Comparison of ENCODE assay signal across 7 mouse cellular contexts in genomic region chr15:18818185-18818973, GRCm38 (mm10). TPM values are rescaled to one million over a fixed set of nuclear protein-coding genes. Genes with fewer than 3 reads are reported as not detected.
A peak's percentile ranks its signal among the peaks of the same experiment; 100 is the strongest.
DNase-seq lines count a peak whose midpoint lies in the region; ATAC-seq lines count a peak whose summit lies in the region.

Gene Cdh10, plus strand, starts transcription at chr15:18818947.

- peak within 1 kb of the TSS; percentile 77 for H3K27ac ChIP-seq in neural tube, embryonic 13.5 days (replicated peaks)

- intact Hi-C loops in left cerebral cortex, postnatal 25 days (cut with DNase I): loop anchor here (5.0 to 10.0 kb wide), 5 partner anchors 71 to 1724 kb away; no protein-coding TSS in a partner anchor

- H3K4me3 ChIP-seq in neural tube, embryonic 13.5 days: peak within 1 kb of the TSS; percentile 46

- WGBS in neural tube, embryonic 13.5 days: under 1% methylated on average over 24 of the region's 24 CpGs

- no peaks in the 10 kb centered on the region for H3K9me3 ChIP-seq in neural tube, embryonic 13.5 days

- H3K36me3 ChIP-seq in neural tube, embryonic 13.5 days: no peaks in the 10 kb centered on the region

- H3K4me2 ChIP-seq in neural tube, embryonic 13.5 days: peak within 1 kb of the TSS; percentile 58

- peak within 1 kb of the TSS; percentile 68 for H3K9ac ChIP-seq in neural tube, embryonic 13.5 days

- peak; percentile 95 for ATAC-seq in neural tube, embryonic 13.5 days (ENCODE audit: low read depth)

- H3K27me3 ChIP-seq in neural tube, embryonic 13.5 days: no peaks in the 10 kb centered on the region

- peaks cover 13% of the 10 kb centered on the region; the same call in 1 of the 2 replicates for H3K4me1 ChIP-seq in neural tube, embryonic 13.5 days (replicated peaks)

- DNase-seq in urinary bladder, postnatal 25 days (ENCODE audit: low spot score): peak; percentile 3
- DNase-seq in urinary bladder, postnatal 4 days (ENCODE audit: low spot score in 2 of 2): no peak
- DNase-seq in embryo, embryonic 10 days (ENCODE audit: low spot score): peak; percentile 86
- DNase-seq in heart, postnatal 4 days: peak; percentile 16
- DNase-seq in left cerebral cortex, postnatal 25 days (ENCODE audit: low spot score in 2 of 2): peak; percentile 76 to 87
- DNase-seq in thymus, postnatal 14 days: no peak

RNA-seq across cellular contexts. Expression of gene Cdh10, which starts in this region (rescaled TPM):
- total RNA-seq in heart, postnatal 4 days (2021): under 1 TPM; 0.24 to 0.32 TPM
- total RNA-seq in left cerebral cortex, postnatal 25 days (2021): 10 to 100 TPM; 63.6 to 67.0 TPM
- 15.5 and 17.0 TPM in 2 replicates for polyA plus RNA-seq in neural tube, embryonic 13.5 days (2015; fragmentation: Nextera tagmentation; extraction: Ambion mirVana)

Comparison
In these comparisons a context has a peak if more than half of its experiments do, and no peak if none do; other contexts are left out.
1. RNA of gene Cdh10 (total RNA-seq): 63.6 to 67.0 TPM in left cerebral cortex, postnatal 25 days; 0.24 to 0.32 TPM in heart, postnatal 4 days; every median in the first group is over 10 times any median in the second.
2. DNase-seq: peak in urinary bladder, postnatal 25 days (single experiment), embryo, embryonic 10 days (single experiment) and left cerebral cortex, postnatal 25 days (2 of 2); none in urinary bladder, postnatal 4 days (0 of 2) and thymus, postnatal 14 days (single experiment).
3. Peak in DNase-seq in heart, postnatal 4 days; RNA of the gene not detected or under 1 TPM.